ENCODE assay signal across 8 mouse cellular contexts in the genomic region with DNA sequence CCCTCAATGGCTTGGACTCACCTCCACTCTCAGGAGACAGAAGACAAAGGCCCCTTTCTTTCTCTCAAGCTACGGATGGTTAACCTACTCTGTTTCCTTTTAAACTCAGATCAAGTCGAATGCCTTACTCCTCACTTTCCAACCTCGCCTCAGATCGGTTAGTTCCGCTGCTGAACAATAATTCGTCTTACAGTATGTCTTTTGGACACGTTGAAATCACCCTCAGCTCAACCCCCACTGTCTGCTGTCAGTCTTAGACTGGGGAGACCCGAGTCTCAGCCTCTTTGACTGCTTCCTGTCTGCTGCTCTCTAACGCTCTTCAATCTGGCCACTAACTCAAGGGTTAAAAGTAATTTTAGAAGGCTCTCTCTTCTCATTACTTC. TPM values are rescaled to one million over a fixed set of nuclear protein-coding genes. Genes with fewer than 3 reads are reported as not detected.
DNase-seq lines count a peak whose midpoint lies in the region; ATAC-seq and TF ChIP-seq lines count a peak whose summit lies in the region.

No protein-coding gene starts in this region.

- DNase-seq in kidney, postnatal 0 days (ENCODE audit: low spot score): no peak
- no peak for DNase-seq in kidney, adult 8-10 months
- DNase-seq in embryonic facial prominence, embryonic 10.5 days (ENCODE audit: low spot score): peak; percentile 35
- peak; percentile 32 for DNase-seq in hindbrain, embryonic 14.5 days (ENCODE audit: low spot score)
- DNase-seq in frontal cortex, postnatal 10 days (ENCODE audit: low spot score in 2 of 2): no peak
- DNase-seq in kidney, postnatal 10 days: no peak

- no peaks in the 10 kb centered on the region for H3K36me3 ChIP-seq in kidney, postnatal 0 days (ENCODE audit: insufficient read depth, low read length)
- H3K36me3 ChIP-seq in embryonic facial prominence, embryonic 10.5 days (replicated peaks): no peaks in the 10 kb centered on the region; the same call in 1 of the 2 replicates
- H3K36me3 ChIP-seq in hindbrain, embryonic 14.5 days (replicated peaks; ENCODE audit: control insufficient read depth, insufficient read depth): 0 out of 2 replicates have a peak, but pooled peaks cover 4% of the 10 kb centered on the region
- peaks cover 19% of the 10 kb centered on the region for H3K36me3 ChIP-seq in midbrain, embryonic 13.5 days

- WGBS in kidney, postnatal 0 days: 8% methylated on average over 9 of the region's 9 CpGs
- 9% methylated on average over 9 of the region's 9 CpGs for whole genome bisulfite sequencing in embryonic facial prominence, embryonic 10.5 days
- 6% methylated on average over 9 of the region's 9 CpGs for WGBS in hindbrain, embryonic 14.5 days
- WGBS in midbrain, embryonic 13.5 days: 8% methylated on average over 9 of the region's 9 CpGs

- H3K4me3 ChIP-seq in kidney, postnatal 0 days (replicated peaks; ENCODE audit: low read depth, low read length): peak overlapping the region; percentile 49
- H3K4me3 ChIP-seq in embryonic facial prominence, embryonic 10.5 days: peak overlapping the region; percentile 74
- peak overlapping the region; percentile 79 for H3K4me3 ChIP-seq in hindbrain, embryonic 14.5 days (replicated peaks; ENCODE audit: low read length)
- peak overlapping the region; percentile 85 for H3K4me3 ChIP-seq in midbrain, embryonic 13.5 days (replicated peaks)

- peak overlapping the region; percentile 73 for H3K27ac ChIP-seq in kidney, postnatal 0 days
- H3K27ac ChIP-seq in embryonic facial prominence, embryonic 10.5 days (replicated peaks): peak overlapping the region; percentile 85
- peak overlapping the region; percentile 92 for H3K27ac ChIP-seq in hindbrain, embryonic 14.5 days
- peak overlapping the region; percentile 93 for H3K27ac ChIP-seq in midbrain, embryonic 13.5 days

- no peaks in the 10 kb centered on the region for H3K27me3 ChIP-seq in kidney, postnatal 0 days (ENCODE audit: insufficient read depth, low read length)
- H3K27me3 ChIP-seq in embryonic facial prominence, embryonic 10.5 days (replicated peaks; ENCODE audit: low read depth, poor library complexity, severe bottlenecking): peaks cover 11% of the 10 kb centered on the region
- H3K27me3 ChIP-seq in hindbrain, embryonic 14.5 days (ENCODE audit: control insufficient read depth, insufficient read depth, low read length): no peaks in the 10 kb centered on the region
- no peaks in the 10 kb centered on the region for H3K27me3 ChIP-seq in midbrain, embryonic 13.5 days

- peaks cover 6% of the 10 kb centered on the region; the same call in 1 of the 2 replicates for H3K4me1 ChIP-seq in kidney, postnatal 0 days (replicated peaks; ENCODE audit: insufficient read depth, low read length)
- H3K4me1 ChIP-seq in embryonic facial prominence, embryonic 10.5 days: peaks cover 34% of the 10 kb centered on the region
- peaks cover 14% of the 10 kb centered on the region for H3K4me1 ChIP-seq in hindbrain, embryonic 14.5 days (replicated peaks; ENCODE audit: control insufficient read depth, insufficient read depth, low read length)
- H3K4me1 ChIP-seq in midbrain, embryonic 13.5 days (replicated peaks): peaks cover 27% of the 10 kb centered on the region

- H3K9ac ChIP-seq in kidney, postnatal 0 days (ENCODE audit: low read depth, low read length): no peak overlapping the region
- H3K9ac ChIP-seq in hindbrain, embryonic 14.5 days: peak overlapping the region; percentile 52
- H3K9ac ChIP-seq in midbrain, embryonic 13.5 days (replicated peaks): peak overlapping the region; percentile 42

- H3K9me3 ChIP-seq in kidney, postnatal 0 days (replicated peaks; ENCODE audit: low read length): no peaks in the 10 kb centered on the region
- no peaks in the 10 kb centered on the region for H3K9me3 ChIP-seq in embryonic facial prominence, embryonic 10.5 days
- no peaks in the 10 kb centered on the region for H3K9me3 ChIP-seq in hindbrain, embryonic 14.5 days (ENCODE audit: control insufficient read depth, low read length)
- no peaks in the 10 kb centered on the region for H3K9me3 ChIP-seq in midbrain, embryonic 13.5 days

- no peak for TF ChIP-seq CTCF in kidney, postnatal 0 days (IDR thresholded peaks at IDR 0.05; ENCODE audit: low read depth)

- H3K4me2 ChIP-seq in kidney, postnatal 0 days (ENCODE audit: low read length): peak overlapping the region; percentile 67
- peak overlapping the region; percentile 57 for H3K4me2 ChIP-seq in hindbrain, embryonic 14.5 days (replicated peaks)
- peak overlapping the region; percentile 67 for H3K4me2 ChIP-seq in midbrain, embryonic 13.5 days (replicated peaks)

- no peak for ATAC-seq in kidney, postnatal 0 days (replicated peaks; ENCODE audit: low FRiP score, low read depth)
- peak; percentile 25; the same call in 1 of the 2 replicates for ATAC-seq in hindbrain, embryonic 14.5 days (ENCODE audit: low FRiP score)
- peak; percentile 24 for ATAC-seq in midbrain, embryonic 13.5 days
- ATAC-seq in megakaryocyte-erythroid progenitor cell, adult 5-6 weeks (replicated peaks; ENCODE audit: low FRiP score, low TSS enrichment, poor library complexity, severe bottlenecking): no peak

RNA-seq across cellular contexts. Expression of gene Slc4a8, which starts 0.5 kb away (rescaled TPM):
- polyA plus RNA-seq in kidney, postnatal 0 days (2015; fragmentation: Nextera tagmentation; extraction: Ambion mirVana): 7.5 and 9.5 TPM in 2 replicates
- 9.0 and 10.2 TPM in 2 replicates for polyA plus RNA-seq in embryonic facial prominence, embryonic 10.5 days (2016; fragmentation: Nextera tagmentation; extraction: Ambion mirVana)
- 23.6 and 24.0 TPM in 2 replicates for polyA plus RNA-seq in hindbrain, embryonic 14.5 days (2014; fragmentation: Nextera tagmentation; extraction: Ambion mirVana)
- polyA plus RNA-seq in midbrain, embryonic 13.5 days (2015; fragmentation: Nextera tagmentation; extraction: Ambion mirVana): 23.3 and 23.4 TPM in 2 replicates
- 0.26 and 3.1 TPM in 2 replicates for total RNA-seq in megakaryocyte-erythroid progenitor cell, adult 5-6 weeks (2014; fragmentation: Nextera tagmentation)
- total RNA-seq in megakaryocyte-erythroid progenitor cell, adult 5-6 weeks (2017): 0.33 TPM in 1 of 2 replicates, not detected in the other

RNA-seq across cellular contexts. Expression of gene Galnt6, which starts 31.9 kb away (rescaled TPM):
- 1.2 and 1.3 TPM in 2 replicates for polyA plus RNA-seq in kidney, postnatal 0 days (2015; fragmentation: Nextera tagmentation; extraction: Ambion mirVana)
- 0.05 and 0.16 TPM in 2 replicates for polyA plus RNA-seq in embryonic facial prominence, embryonic 10.5 days (2016; fragmentation: Nextera tagmentation; extraction: Ambion mirVana)
- polyA plus RNA-seq in hindbrain, embryonic 14.5 days (2014; fragmentation: Nextera tagmentation; extraction: Ambion mirVana): 0.16 TPM in 2 replicates
- polyA plus RNA-seq in midbrain, embryonic 13.5 days (2015; fragmentation: Nextera tagmentation; extraction: Ambion mirVana): not detected in 2 replicates
- total RNA-seq in megakaryocyte-erythroid progenitor cell, adult 5-6 weeks (2014; fragmentation: Nextera tagmentation): 22.4 and 22.6 TPM in 2 replicates
- total RNA-seq in megakaryocyte-erythroid progenitor cell, adult 5-6 weeks (2017): 26.6 and 39.5 TPM in 2 replicates

Comparison
In these comparisons a context has a peak if more than half of its experiments do, and no peak if none do; other contexts are left out.
1. ATAC-seq: peak in hindbrain, embryonic 14.5 days (single experiment) and midbrain, embryonic 13.5 days (single experiment); none in kidney, postnatal 0 days (single experiment) and megakaryocyte-erythroid progenitor cell, adult 5-6 weeks (single experiment).
2. DNase-seq: peak in embryonic facial prominence, embryonic 10.5 days (single experiment) and hindbrain, embryonic 14.5 days (single experiment); none in kidney, postnatal 0 days (single experiment), kidney, adult 8-10 months (0 of 2), frontal cortex, postnatal 10 days (0 of 2) and kidney, postnatal 10 days (single experiment).
3. Peak in every context shown above with its lines, with median percentiles within 50 percentile points of each other: H3K27ac ChIP-seq, H3K4me2 ChIP-seq and H3K4me3 ChIP-seq.